Mouse (Mus musculus) stomach, embryonic 16.5 days (tissue): Measurements from ENCODE around the gene Tanc2. TPM values are rescaled to one million over a fixed set of nuclear protein-coding genes. Genes with fewer than 3 reads are reported as not detected.

Experiments used
- ATAC-seq: fragments of 200-750 bp; cut with Nextera tagmentation; 2 replicates; pipeline ENCODE4 v1.8.0; 2017; ENCODE audit warnings: moderate number of reproducible peaks, moderate TSS enrichment; ENCODE audit not compliant: insufficient read depth, low FRiP score
- H3K27ac ChIP-seq: fragments of 300-500 bp; sonication (generic); 2 replicates; pipeline ENCODE4 v1.5.1; 2014; ENCODE audit warnings: low read length
- H3K27me3 ChIP-seq: fragments of 300-500 bp; sonication (generic); 2 replicates; pipeline ENCODE4 v1.6.1; 2014; ENCODE audit warnings: low read length, control low read depth, mixed read lengths; ENCODE audit not compliant: control insufficient read depth, insufficient read depth
- H3K36me3 ChIP-seq: fragments of 300-500 bp; sonication (generic); 2 replicates; pipeline ENCODE4 v1.6.1; 2014; ENCODE audit warnings: low read length; ENCODE audit not compliant: control insufficient read depth, insufficient read depth
- H3K4me1 ChIP-seq: fragments of 300-500 bp; sonication (generic); 2 replicates; pipeline ENCODE4 v1.6.1; 2014; ENCODE audit warnings: low read length, control low read depth, mixed read lengths; ENCODE audit not compliant: control insufficient read depth, insufficient read depth
- H3K4me2 ChIP-seq: fragments of 300-500 bp; sonication (generic); 2 replicates; pipeline ENCODE4 v1.6.1; 2014; ENCODE audit warnings: low read depth, low read length, mixed read lengths
- H3K4me3 ChIP-seq: fragments of 300-500 bp; sonication (generic); replicated peaks from 2 replicates; pipeline ENCODE4 v1.5.1; 2014; ENCODE audit warnings: mild to moderate bottlenecking, low read length
- H3K9ac ChIP-seq: fragments of 300-500 bp; sonication (generic); 2 replicates; pipeline ENCODE4 v1.6.1; 2014; ENCODE audit warnings: low read length
- H3K9me3 ChIP-seq: fragments of 300-500 bp; sonication (generic); replicated peaks from 2 replicates; pipeline ENCODE4 v1.6.1; 2016; ENCODE audit warnings: low read length, control low read depth; ENCODE audit not compliant: control insufficient read depth
- WGBS: fragments of 180-500 bp; shearing (Covaris S2); extraction: QIAGEN DNeasy Blood & Tissue Kit; methylation state at CpG from one replicate; pipeline ENCODE4 v1.1.7; 2014; 5-methylcytosine and 5-hydroxymethylcytosine counted together
- polyA plus RNA-seq: library from polyadenylated mRNA; unstranded; fragments of >200 nt; fragmentation: Nextera tagmentation; extraction: Ambion mirVana; gene quantifications from 2 replicates; pipeline ENCODE4 v1.2.1, GENCODE M21; 2015

Gene Tanc2
- polyA plus RNA-seq, 1 experiment from 2014 or later = 6.7 TPM

DNA sequence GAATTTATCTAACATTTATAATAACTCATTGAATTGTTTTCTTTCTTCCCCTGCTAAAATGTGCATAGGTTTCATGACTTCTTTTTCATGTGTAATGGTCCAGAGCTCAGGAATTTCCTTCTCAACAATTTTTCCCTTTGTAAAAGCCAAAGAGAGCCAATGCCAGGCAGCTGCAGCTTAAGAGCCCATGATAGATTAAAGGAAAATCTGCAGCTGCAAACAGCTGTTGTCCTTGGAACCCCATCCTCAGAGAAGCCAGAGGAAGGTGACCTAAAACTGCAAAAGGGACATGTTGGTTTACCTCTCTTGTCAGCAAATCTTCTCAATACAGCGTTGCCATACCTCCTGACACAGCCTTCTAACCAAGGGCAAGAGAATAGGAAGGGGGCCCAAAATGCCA is 313.2 kb downstream of the Tanc2 start:
- 58% methylated on average over 1 of the region's 1 CpGs for WGBS
- Histone ChIP-seq H3K36me3 (no peaks in the 10 kb centered on the region), H3K9ac (no peak overlapping the region), H3K4me3 (no peak overlapping the region), H3K9me3 (no peaks in the 10 kb centered on the region), H3K4me1 (0 out of 2 replicates have a peak, but pooled peaks cover 9% of the 10 kb centered on the region), H3K27me3 (no peaks in the 10 kb centered on the region), H3K4me2 (no peak overlapping the region), H3K27ac (no peak overlapping the region)
- no peak for ATAC-seq

DNA sequence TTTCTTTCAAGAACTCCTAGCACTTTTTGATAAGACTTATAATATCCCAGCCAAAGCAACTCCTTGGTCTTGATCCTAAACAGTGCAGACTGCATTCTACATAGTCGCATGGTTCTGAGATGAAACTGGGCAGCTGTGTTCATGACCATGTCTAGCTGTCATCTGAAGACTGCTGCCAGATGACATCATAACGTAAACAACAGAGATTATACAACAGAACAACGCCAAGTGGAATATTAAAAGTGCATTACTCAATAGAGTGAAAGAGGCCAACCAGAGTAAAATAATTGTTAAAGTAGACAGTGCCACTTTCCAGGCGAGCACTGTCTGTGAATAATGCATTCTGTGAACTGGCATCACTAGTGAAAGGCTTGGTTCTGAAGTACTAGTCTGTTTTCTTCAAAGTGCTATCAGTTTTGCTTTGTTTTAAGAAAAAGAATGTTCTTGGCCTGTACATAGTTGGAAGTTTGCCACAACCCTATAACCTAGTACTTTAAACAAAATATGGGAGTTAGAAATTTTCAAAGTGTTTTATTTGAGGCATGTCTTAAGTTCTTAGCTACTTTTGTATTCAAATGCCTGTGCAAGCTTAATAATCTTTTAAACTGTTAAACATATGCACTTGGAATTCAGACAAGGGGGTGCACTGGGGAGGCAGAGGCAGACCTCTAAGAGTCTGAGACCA is 315.9 kb downstream of the Tanc2 start:
- 26% methylated on average over 4 of the region's 4 CpGs for WGBS

DNA sequence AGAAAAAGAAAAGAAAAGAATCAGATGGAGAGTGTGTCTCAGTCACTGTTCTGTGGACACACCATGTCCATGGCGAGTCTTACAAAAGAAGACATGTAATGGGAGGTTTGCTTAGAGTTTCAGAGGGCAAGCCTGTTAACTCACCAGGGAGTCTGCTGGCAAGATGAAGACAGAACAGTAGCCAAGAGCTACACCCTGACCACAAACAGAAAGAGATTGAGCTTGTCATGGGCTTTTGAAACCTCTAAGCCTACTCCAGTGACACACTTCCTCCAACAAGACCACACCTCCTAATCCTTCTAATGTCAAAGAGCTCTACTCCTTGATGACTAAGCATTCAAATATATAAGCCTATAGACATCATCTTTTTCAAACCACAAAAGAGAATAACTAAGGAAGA is 317.6 kb downstream of the Tanc2 start:
- ATAC-seq = no peak
- H3K4me1 ChIP-seq = 0 out of 2 replicates have a peak, but pooled peaks cover 9% of the 10 kb centered on the region
- no peak overlapping the region for H3K4me2 ChIP-seq
- H3K36me3 ChIP-seq = no peaks in the 10 kb centered on the region
- H3K27ac ChIP-seq = no peak overlapping the region
- H3K9me3 ChIP-seq = no peaks in the 10 kb centered on the region
- no peak overlapping the region for H3K4me3 ChIP-seq
- no peak overlapping the region for H3K9ac ChIP-seq
- no peaks in the 10 kb centered on the region for H3K27me3 ChIP-seq
- WGBS = 89% methylated on average over 1 of the region's 1 CpGs

More for the DNA sequence above, 315.9 kb downstream of the Tanc2 start:
- Histone ChIP-seq H3K36me3 (no peaks in the 10 kb centered on the region), H3K9me3 (no peaks in the 10 kb centered on the region), H3K4me1 (0 out of 2 replicates have a peak, but pooled peaks cover 9% of the 10 kb centered on the region), H3K4me3 (no peak overlapping the region), H3K9ac (no peak overlapping the region), H3K4me2 (no peak overlapping the region), H3K27me3 (no peaks in the 10 kb centered on the region), H3K27ac (peak overlapping the region; percentile 55; the same call in 1 of the 2 replicates)
- ATAC-seq = peak; percentile 89; the same call in 1 of the 2 replicates

DNA sequence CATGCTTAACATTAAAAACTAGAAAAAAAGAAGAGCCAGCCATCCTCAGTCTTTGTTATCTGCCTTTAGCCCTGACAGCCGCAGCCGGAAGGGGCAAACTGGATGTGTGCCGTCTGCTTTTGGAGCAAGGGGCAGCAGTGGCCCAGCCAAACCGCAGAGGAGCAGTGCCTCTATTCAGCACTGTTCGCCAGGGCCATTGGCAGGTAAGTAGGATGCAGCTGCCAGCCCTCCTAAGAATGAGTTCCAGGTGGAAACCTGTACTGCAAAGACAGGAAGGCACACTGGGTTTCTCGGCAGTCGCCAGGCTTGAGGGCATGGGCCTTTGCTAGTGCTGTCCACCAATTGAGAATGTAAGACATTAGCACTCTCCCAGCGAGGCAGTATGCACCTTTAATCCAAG is 319.1 kb downstream of the Tanc2 start:
- ATAC-seq = no peak
- no peak overlapping the region for H3K9ac ChIP-seq
- WGBS = 89% methylated on average over 8 of the region's 8 CpGs
- no peak overlapping the region for H3K4me3 ChIP-seq
- H3K9me3 ChIP-seq = no peaks in the 10 kb centered on the region
- no peak overlapping the region for H3K4me2 ChIP-seq
- no peaks in the 10 kb centered on the region for H3K27me3 ChIP-seq
- 0 out of 2 replicates have a peak, but pooled peaks cover 9% of the 10 kb centered on the region for H3K4me1 ChIP-seq
- H3K36me3 ChIP-seq = no peaks in the 10 kb centered on the region
- no peak overlapping the region for H3K27ac ChIP-seq

DNA sequence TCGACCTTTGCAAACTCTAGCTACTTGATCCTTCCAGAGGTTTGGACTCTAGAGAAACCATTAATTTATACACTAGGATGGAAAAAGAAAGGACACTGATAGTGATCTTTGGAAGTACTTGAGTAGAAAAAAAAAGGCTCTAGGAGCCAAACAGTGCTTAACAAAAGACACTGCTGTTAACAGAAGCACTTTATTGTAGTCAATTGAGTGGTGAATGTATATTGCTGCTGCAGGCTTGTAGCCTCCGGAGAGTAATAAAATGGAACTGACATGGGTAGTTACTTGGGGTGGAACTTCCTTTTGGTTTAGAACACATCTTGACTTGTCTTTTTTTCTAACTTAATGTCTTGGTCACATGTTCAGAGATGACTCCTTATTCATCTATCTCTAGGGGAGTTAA is 319.8 kb downstream of the Tanc2 start:
- ATAC-seq = no peak
- no peaks in the 10 kb centered on the region for H3K36me3 ChIP-seq
- no peak overlapping the region for H3K4me3 ChIP-seq
- WGBS = 68% methylated on average over 2 of the region's 2 CpGs
- no peak overlapping the region for H3K9ac ChIP-seq
- no peak overlapping the region for H3K4me2 ChIP-seq
- H3K9me3 ChIP-seq = no peaks in the 10 kb centered on the region
- 0 out of 2 replicates have a peak, but pooled peaks cover 7% of the 10 kb centered on the region for H3K4me1 ChIP-seq
- H3K27me3 ChIP-seq = no peaks in the 10 kb centered on the region
- no peak overlapping the region for H3K27ac ChIP-seq

DNA sequence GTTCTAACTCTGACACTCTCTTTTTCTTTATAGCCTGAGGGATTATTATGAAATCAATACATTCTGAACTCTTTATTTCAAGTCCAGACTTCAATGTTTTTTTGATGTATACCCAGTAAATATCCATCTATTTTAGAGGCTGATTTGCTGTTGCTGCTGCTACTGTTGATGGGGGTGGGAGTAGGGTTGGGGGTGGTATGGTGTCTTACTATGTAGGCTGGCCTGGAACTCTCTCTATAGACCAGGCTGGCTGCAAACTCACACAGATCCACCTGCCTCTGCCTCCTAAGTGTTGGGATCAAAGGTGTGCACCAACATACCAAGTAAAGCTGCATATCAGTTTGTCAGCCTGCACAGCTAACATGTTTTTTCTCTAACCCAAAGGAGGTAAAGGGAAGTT is 321.4 kb downstream of the Tanc2 start:
- Histone ChIP-seq H3K27ac (no peak overlapping the region), H3K4me3 (no peak overlapping the region), H3K36me3 (no peaks in the 10 kb centered on the region), H3K9me3 (no peaks in the 10 kb centered on the region), H3K4me1 (0 out of 2 replicates have a peak, but pooled peaks cover 3% of the 10 kb centered on the region), H3K9ac (no peak overlapping the region), H3K4me2 (no peak overlapping the region), H3K27me3 (no peaks in the 10 kb centered on the region)
- ATAC-seq = no peak

DNA sequence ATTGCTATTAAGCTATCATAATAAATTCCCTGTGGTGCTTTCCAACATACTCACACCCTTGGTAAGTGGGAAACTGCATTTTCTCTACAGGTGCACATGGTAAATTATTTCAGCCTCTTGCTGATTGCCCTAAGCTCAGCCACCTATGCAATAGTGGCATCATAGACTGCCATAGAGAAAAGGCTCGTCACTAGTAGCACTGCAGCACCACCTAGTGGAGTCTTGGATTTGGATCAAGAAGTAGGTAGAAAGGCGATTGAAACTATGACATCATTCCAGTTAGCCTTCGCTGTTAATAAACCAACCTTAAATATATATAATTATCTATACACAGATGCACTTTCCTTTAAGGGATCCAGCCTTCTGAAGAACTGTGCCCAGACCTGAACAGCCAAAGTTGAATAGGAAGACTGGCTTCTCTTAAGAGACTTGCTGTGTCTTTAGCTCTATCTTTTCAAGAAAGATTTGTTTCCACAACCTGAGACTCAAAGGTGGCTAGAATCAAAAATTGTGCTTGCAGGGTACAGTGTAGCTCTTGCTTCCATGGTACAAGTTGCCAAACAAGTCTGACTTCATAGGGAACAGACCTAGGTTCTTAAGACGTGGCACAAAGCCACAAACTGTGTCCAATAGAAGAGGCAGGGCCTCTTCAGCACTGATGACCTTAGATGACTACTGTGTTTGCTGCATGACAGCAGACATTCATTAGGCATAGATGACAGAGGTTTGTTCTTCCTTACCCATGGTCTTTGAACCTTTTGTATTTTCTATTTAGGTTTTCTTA is 322.0 kb downstream of the Tanc2 start:
- no peak overlapping the region for H3K4me2 ChIP-seq
- no peak overlapping the region for H3K9ac ChIP-seq
- no peaks in the 10 kb centered on the region for H3K36me3 ChIP-seq
- no peaks in the 10 kb centered on the region for H3K9me3 ChIP-seq
- H3K27ac ChIP-seq = no peak overlapping the region
- 0 out of 2 replicates have a peak, but pooled peaks cover 3% of the 10 kb centered on the region for H3K4me1 ChIP-seq
- ATAC-seq = peak; percentile 47; the same call in 1 of the 2 replicates
- no peak overlapping the region for H3K4me3 ChIP-seq
- 25% methylated on average over 4 of the region's 4 CpGs for WGBS
- no peaks in the 10 kb centered on the region for H3K27me3 ChIP-seq

DNA sequence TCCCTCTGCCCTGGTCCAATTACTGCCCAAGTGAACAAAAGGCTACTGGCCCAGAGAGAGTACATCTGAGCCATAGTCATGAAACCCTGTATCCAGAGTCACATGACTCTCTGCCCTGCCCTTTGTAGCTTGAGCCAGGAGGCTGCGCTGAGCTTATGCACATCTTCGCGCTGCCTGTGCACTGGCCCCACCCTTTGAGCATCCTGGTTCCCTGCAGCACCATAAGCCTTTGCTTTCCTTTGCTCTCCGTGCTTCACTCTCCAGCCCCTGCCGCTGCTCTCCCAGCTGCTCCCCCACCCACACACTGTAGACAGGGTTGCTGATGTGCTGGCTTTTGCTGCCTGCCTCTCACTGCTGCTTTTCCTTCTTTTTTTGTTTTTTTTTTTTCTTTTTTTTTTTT is 323.8 kb downstream of the Tanc2 start:
- Histone ChIP-seq H3K9ac (no peak overlapping the region), H3K36me3 (no peaks in the 10 kb centered on the region), H3K27me3 (no peaks in the 10 kb centered on the region), H3K4me1 (no peaks in the 10 kb centered on the region), H3K9me3 (no peaks in the 10 kb centered on the region), H3K27ac (no peak overlapping the region), H3K4me2 (no peak overlapping the region), H3K4me3 (no peak overlapping the region)
- 69% methylated on average over 5 of the region's 5 CpGs for WGBS
- no peak for ATAC-seq

DNA sequence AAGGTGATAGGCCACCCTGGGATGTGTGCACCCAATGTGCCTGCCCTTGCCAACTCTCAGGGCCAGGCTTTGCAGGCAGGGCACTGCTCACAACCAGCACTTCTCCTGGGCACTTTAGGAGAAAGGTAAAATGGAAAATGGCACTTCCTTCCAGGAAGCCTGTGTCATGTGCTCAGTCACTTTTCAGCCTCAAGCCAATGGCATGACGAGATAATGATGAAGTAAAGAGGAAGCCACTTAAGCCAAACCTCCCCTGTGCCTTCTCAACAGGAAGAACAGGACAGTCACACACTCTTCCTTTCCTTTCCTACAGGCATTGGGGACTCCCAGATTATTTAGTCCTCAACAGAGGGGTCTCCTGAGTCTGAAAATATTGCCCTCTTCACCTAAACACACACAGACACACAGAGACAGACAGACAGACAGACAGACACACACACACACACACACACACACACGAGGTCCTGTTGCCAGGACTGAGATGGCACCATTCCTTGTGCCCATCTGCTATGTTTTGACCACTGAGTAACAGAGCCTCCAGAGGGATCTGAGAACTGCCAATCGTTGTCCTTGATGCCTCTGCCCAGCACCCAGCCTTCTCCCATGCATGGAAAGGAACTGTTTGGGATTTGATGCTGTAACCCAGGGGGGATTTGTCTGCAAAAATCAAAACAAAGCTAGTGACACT is 330.5 kb downstream of the Tanc2 start:
- Histone ChIP-seq H3K27ac (no peak overlapping the region), H3K4me1 (no peaks in the 10 kb centered on the region), H3K9me3 (no peaks in the 10 kb centered on the region), H3K9ac (no peak overlapping the region), H3K36me3 (no peaks in the 10 kb centered on the region), H3K27me3 (no peaks in the 10 kb centered on the region), H3K4me3 (no peak overlapping the region), H3K4me2 (no peak overlapping the region)
- ATAC-seq = no peak
- WGBS = 71% methylated on average over 3 of the region's 3 CpGs
